Mouse (Mus musculus) monocyte, adult 2 months (primary cell): Measurements from ENCODE around the gene Fyco1.
"Not testable (repeated sequence)": the region's sequence is repeated elsewhere in the genome, so short reads cannot be mapped to it uniquely, and the experiment has no call there.

ENCODE experiments used
- DNase-seq, 2 experiments: peaks; one replicate each; pipeline ENCODE4 v3.0.0; 2022; ENCODE audit warnings: low spot score in 2 of 2, low read depth in 1 of 2

The Fyco1 gene

GRCm38 (mm10) chr9:123749687-123750086 is 102.0 kb downstream of the Fyco1 start:
- not testable (repeated sequence) for DNase-seq

GRCm38 (mm10) chr9:123740799-123741198 is 110.9 kb downstream of the Fyco1 start:
- no peak for DNase-seq
